Mouse (Mus musculus): ENCODE data around the gene Ntrk2.

The Ntrk2 gene

DNA sequence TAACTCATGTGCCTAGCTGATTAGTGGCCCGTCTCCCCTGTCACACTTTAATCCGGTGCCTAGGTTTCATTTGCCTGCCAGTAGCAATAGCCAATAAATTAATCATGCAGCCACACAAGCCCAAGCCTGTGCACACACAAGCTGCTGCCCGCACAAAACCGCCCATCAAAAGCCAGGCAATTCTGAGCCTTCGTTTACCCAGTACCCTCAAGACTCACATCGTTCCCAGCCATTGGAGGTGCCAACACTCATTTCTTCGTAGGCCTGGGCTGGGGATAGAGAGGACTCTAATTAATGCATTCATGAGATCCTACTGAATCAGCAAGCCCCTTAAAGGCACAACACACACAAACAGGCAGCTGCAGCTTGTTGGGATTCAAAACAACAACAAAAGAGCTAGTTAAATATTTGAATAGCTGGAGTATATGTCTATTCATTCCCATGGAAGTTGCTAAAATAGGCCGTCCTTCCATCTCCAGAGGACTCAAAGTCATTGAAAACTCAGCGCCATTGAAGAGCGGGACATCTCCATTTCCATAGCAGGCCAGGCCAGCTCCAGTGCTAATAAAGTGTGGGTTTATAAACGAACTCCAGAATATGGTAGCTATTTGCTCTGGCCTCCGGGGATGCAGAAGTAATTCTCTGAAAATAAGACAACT lies 158.5 kb downstream of the Ntrk2 start:
- DNase-seq (ENCODE audit: low spot score in 2 of 2), result no peak

DNA sequence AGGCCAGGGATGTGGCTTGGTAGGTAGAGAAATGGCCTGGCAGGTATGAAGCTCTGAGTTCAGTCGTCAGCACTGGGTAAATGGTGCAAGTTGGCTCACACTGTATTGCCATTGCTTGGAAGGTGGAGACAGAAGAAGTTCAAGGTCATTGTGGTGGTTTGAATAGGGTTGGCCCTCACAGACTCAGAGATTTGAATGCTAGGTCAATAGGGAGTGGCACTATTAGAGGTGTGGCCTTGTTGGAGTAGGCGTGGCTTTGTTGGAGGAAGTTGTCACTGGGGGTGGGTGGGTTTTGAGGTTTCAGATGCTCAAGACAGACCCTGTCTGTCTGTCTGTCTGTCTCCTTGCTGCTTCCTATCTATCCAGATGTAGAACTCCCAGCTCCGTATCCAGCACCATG lies 159.5 kb downstream of the Ntrk2 start:
- DNase-seq (ENCODE audit: low spot score in 2 of 2), result no peak

- no peak for DNase-seq (ENCODE audit: low spot score in 2 of 2)
Observed at GRCm38 (mm10) chr13:58966466-58966865, 160.1 kb downstream of the Ntrk2 start.

GRCm38 (mm10) chr13:58968168-58968567 lies 161.8 kb downstream of the Ntrk2 start:
- no peak for DNase-seq (ENCODE audit: low spot score in 2 of 2)

- no peak for DNase-seq (ENCODE audit: low spot score in 2 of 2)
Observed at GRCm38 (mm10) chr13:58971449-58971903, 165.1 kb downstream of the Ntrk2 start.

- no peak for DNase-seq (ENCODE audit: low spot score in 2 of 2)
Observed at GRCm38 (mm10) chr13:58972511-58972910, 166.1 kb downstream of the Ntrk2 start.

GRCm38 (mm10) chr13:58996447-58996846 lies 190.1 kb downstream of the Ntrk2 start:
- DNase-seq (ENCODE audit: low spot score in 2 of 2), result no peak

GRCm38 (mm10) chr13:58997763-58998162 lies 191.4 kb downstream of the Ntrk2 start:
- no peak for DNase-seq (ENCODE audit: low spot score in 2 of 2)

DNA sequence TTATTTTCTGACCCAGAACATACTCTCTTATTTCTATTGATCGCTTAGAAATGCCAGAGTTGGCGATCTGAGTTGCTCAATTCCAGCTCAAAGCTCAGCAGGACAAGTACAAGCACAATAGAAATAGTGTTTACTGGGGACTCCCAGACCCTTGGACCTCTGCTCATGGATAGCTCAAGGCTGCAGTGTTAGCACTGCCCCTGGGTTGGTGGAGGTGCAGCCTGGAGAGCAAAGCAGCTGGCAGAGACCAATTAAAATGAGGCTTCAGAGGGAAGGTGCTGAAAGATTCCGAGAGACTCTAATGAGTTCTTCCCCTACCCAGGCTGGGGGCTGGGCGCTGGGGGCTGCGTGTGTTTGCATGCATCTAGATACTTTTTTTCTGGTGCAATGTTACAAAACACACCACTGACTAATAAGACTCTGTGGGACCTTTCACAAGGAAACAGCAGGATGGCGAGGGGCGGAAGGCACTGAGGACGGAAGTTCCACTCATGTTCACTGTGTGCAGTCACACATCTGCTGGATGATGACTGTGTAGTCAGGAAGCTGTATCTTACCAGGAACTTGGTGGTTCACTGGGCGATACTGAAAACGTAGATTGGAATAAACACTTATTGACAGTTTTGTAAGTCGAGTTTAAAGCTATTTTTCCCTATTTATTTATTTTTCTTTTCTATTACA lies 193.1 kb downstream of the Ntrk2 start:
- DNase-seq (ENCODE audit: low spot score in 2 of 2), result no peak

GRCm38 (mm10) chr13:59002943-59003806 lies 196.8 kb downstream of the Ntrk2 start:
- no peak for DNase-seq (ENCODE audit: low spot score in 2 of 2)

DNA sequence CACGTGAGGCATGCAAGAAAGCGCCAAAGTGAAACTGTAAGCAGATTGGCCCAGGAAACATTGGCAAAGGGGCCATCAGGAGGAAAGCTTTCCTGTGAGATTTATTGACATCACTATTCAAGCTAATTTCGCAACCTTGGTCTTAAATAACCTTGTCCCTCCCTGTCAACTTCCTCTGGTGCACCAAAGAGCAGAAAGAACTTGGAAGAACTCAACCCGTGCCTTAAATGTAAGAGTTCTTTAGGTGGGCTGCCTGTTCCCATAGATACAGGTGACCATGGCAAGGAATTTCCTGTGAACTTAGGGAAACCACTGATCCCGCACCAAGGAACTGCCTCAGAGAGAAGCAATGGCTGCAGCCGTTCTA lies 197.4 kb downstream of the Ntrk2 start:
- DNase-seq (ENCODE audit: low spot score in 2 of 2), result no peak

DNA sequence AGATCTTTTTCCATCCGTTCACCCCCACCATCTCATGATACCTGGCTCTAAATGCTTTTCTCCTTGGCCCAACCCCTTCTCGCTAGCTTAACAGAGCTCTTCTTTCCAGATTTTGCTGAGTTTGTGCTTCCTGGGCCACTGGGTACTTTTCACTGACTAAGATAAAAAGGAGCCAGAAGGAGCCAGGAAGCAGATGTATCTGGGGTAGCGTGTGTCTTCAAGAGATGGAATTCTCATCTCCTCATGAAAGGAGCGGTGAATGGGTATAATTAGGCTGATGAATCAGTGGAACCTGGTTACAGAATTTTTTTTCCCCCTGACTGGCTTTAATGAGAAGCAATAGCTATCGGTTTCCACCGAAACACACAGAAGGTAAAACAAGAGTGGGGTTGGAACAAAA lies 198.2 kb downstream of the Ntrk2 start:
- peak in 1 of 2 experiments; percentile 47 for DNase-seq (ENCODE audit: low spot score in 2 of 2)

DNA sequence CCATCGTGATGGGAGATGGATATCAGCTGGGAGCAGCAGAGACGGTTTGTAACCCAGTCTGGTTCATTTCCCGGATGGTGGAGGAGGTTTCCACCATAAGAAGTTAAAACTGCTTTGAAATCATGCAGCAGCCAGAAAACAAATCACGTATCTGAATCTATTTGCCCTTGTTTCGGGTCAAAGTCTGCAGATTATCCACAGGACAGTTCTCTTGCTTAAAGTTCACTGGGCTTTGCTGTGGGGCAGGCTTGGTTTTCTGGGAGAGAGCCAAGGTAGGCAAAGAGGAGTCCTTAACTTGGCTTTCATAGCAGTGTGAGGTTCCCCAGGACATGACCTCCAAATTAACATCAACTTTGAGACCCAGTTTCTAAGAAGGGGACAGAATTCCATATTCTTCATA lies 203.5 kb downstream of the Ntrk2 start:
- DNase-seq (ENCODE audit: low spot score in 2 of 2), result no peak

- DNase-seq (ENCODE audit: low spot score in 2 of 2), result no peak
Observed at GRCm38 (mm10) chr13:59010893-59011529, 204.6 kb downstream of the Ntrk2 start.

DNA sequence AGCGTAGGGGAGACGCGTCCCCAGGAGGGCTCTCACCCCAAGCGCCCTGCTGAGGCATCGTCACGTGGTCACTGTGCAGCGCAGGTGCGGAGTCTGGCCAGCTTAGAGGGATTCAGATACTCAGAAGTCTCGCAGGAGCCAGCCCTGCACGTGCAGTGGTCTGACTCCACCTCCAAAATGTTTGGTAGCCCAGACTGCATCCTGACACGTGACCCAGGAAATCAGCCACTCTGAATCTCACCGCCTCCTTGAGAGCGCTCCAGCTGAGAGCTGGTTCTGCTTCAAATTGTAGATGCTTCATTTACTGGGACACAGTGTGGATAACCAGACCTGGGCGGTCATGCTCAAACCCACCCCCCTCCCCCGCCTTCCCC lies 205.1 kb downstream of the Ntrk2 start:
- peak; percentile 71 to 86 for DNase-seq (ENCODE audit: low spot score in 2 of 2)

DNA sequence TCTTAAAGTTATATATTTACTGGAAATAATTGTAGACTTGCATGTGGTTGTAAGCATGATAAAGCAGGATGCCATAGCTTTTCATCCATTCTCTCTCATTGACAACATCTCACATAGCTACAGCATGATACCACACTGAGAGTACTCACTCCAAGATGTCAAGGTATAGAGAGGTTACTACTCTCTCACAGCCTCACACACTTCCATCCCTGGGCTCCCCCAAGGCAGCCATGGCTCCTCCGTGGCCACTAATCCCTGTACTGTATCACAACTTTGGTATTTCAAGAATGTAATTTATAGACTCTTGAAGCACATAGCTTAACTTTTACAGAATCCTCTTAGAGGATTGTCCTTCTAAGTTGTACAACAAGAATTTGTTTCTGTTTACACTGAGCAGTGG lies 209.0 kb downstream of the Ntrk2 start:
- DNase-seq (ENCODE audit: low spot score in 2 of 2), result no peak

DNA sequence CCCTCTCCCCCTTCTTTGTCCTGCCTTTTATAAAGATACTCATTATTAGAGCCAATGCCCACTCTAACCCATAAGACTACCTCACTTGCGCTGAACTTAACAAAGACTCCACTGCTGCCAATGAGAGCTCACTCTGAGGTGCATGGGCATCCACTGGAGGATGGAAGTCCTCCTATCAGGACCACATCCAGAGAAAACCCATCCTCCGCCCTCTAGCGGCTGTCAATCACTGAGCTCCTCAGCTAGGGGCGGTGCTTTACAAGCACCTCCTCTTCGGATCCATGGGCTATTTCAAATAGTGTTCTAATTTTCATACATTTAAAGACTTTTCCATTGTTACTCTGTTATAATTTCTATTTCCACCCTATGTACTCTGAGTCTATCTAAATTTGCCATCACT lies 210.8 kb downstream of the Ntrk2 start:
- no peak for DNase-seq (ENCODE audit: low spot score in 2 of 2)

- DNase-seq (ENCODE audit: low spot score in 2 of 2), result peak in 1 of 2 experiments; percentile 16
Observed at GRCm38 (mm10) chr13:59022251-59023042, 216.1 kb downstream of the Ntrk2 start.

GRCm38 (mm10) chr13:59025653-59026052 lies 219.3 kb downstream of the Ntrk2 start:
- DNase-seq (ENCODE audit: low spot score in 2 of 2), result no peak

- no peak for DNase-seq (ENCODE audit: low spot score in 2 of 2)
Observed at GRCm38 (mm10) chr13:59027436-59027835, 221.1 kb downstream of the Ntrk2 start.

GRCm38 (mm10) chr13:59028546-59028945 lies 222.2 kb downstream of the Ntrk2 start:
- no peak for DNase-seq (ENCODE audit: low spot score in 2 of 2)
